Mouse (Mus musculus) midbrain, embryonic 12.5 days (tissue): ENCODE data around the gene Gm49711. TPM values are rescaled to one million over a fixed set of nuclear protein-coding genes. Genes with fewer than 3 reads are reported as not detected.

Source experiments
- ATAC-seq: fragments of 200-750 bp; cut with Nextera tagmentation; 2 replicates; pipeline ENCODE4 v1.8.0; 2017; ENCODE audit warnings: low read depth, moderate TSS enrichment, moderate library complexity; ENCODE audit not compliant: low FRiP score
- H3K27ac ChIP-seq: fragments of 300-500 bp; sonication (generic); replicated peaks from 2 replicates; pipeline ENCODE4 v1.5.1; 2016; ENCODE audit warnings: mild to moderate bottlenecking
- H3K27me3 ChIP-seq: fragments of 300-500 bp; sonication (generic); 2 replicates; pipeline ENCODE4 v1.6.1; 2016; ENCODE audit warnings: mild to moderate bottlenecking
- H3K36me3 ChIP-seq: fragments of 300-500 bp; sonication (generic); 2 replicates; pipeline ENCODE4 v1.6.1; 2016
- H3K4me1 ChIP-seq: fragments of 300-500 bp; sonication (generic); 2 replicates; pipeline ENCODE4 v1.6.1; 2016
- H3K4me2 ChIP-seq: fragments of 300-500 bp; sonication (generic); replicated peaks from 2 replicates; pipeline ENCODE4 v1.6.1; 2016; ENCODE audit warnings: mild to moderate bottlenecking, moderate library complexity
- H3K4me3 ChIP-seq: fragments of 300-500 bp; sonication (generic); 2 replicates; pipeline ENCODE4 v1.5.1; 2016; ENCODE audit warnings: mild to moderate bottlenecking
- H3K9ac ChIP-seq: fragments of 300-500 bp; sonication (generic); replicated peaks from 2 replicates; pipeline ENCODE4 v1.6.1; 2016; ENCODE audit warnings: mild to moderate bottlenecking, moderate library complexity
- H3K9me3 ChIP-seq: fragments of 300-500 bp; sonication (generic); 2 replicates; pipeline ENCODE4 v1.6.1; 2016; ENCODE audit warnings: mild to moderate bottlenecking
- WGBS: fragments of 180-500 bp; shearing (Covaris S2); methylation state at CpG from one replicate; pipeline ENCODE4 v1.1.7; 2016; 5-methylcytosine and 5-hydroxymethylcytosine counted together
- polyA plus RNA-seq: library from polyadenylated mRNA; unstranded; fragments of >200 nt; fragmentation: Nextera tagmentation; extraction: Ambion mirVana; gene quantifications from 2 replicates; pipeline ENCODE4 v1.2.1, GENCODE M21; 2016

The Gm49711 gene
- polyA plus RNA-seq, 1 experiment from 2014 or later, result not detected

DNA sequence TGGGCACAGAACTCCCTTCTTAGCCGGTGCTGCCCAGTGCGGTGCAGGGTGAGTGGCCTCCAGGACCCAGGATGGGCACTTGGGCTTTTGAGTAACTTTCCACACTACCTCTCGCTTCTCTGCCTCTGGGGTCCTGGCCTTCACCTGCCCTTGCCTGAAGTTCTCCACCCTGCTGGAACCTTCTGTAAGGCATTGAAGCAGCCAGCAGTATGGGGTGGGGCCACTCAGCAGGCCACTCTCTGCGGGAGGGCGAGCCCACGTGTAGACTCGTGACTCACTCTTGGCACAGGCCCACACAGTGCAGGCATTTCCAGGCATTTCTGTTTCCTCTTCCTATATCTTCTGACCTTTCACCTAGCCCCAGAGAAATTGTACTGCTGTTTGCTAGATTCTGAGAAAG, 18.7 kb upstream of the Gm49711 start:
- Histone ChIP-seq H3K4me1 (no peaks in the 10 kb centered on the region), H3K9me3 (no peaks in the 10 kb centered on the region), H3K9ac (no peak overlapping the region), H3K27ac (no peak overlapping the region), H3K4me2 (no peak overlapping the region), H3K27me3 (no peaks in the 10 kb centered on the region), H3K36me3 (no peaks in the 10 kb centered on the region), H3K4me3 (no peak overlapping the region)
- ATAC-seq, result no peak
- 87% methylated on average over 7 of the region's 7 CpGs for whole genome bisulfite sequencing

DNA sequence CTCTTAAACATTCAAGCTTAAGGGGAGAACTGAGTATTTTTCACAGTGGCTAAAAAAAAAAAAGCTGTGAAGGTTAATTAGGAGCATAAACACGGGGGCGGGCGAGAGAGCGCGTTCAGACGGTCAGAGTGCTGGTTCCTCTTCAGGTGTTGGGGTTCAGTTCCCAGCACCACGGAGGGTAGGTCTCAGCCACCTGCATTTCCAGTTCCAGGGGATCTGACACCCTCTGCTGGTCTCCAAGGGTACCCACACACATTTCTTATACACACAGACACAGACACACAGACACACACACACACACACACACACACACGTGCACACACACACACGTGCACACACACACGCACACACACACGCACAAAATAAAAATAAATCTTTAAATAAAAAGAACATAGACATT, 18.1 kb upstream of the Gm49711 start:
- Histone ChIP-seq H3K4me3 (no peak overlapping the region), H3K9ac (no peak overlapping the region), H3K27ac (no peak overlapping the region), H3K4me1 (no peaks in the 10 kb centered on the region), H3K4me2 (no peak overlapping the region), H3K27me3 (no peaks in the 10 kb centered on the region), H3K36me3 (no peaks in the 10 kb centered on the region), H3K9me3 (no peaks in the 10 kb centered on the region)
- ATAC-seq, result no peak
- 94% methylated on average over 11 of the region's 11 CpGs for WGBS

DNA sequence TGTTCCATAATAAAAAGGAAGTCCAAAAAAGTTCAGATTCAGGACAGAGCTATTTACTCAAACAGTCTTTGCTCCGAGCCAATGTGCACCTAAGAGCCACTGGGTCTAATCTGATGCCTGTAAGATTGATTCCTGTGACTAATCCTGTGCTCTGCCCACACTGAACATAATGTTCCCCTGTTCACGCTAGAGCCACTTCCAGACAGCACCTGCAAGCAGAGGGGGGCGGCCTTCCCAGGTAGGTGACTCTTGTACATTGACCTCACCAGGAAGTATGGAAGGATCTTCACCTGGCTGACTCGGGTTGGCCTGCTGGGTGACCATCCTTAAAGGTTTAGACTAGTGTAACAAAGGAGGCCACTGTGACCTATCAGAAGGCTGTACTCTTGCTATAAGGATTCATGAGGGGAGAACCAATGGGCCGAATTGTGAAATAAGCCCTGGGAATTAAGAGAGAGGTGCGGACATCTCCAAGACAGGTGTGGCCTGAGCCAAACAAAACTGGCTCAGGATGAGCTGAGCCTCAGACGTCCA, 6.3 kb upstream of the Gm49711 start:
- Histone ChIP-seq H3K9ac (no peak overlapping the region), H3K4me2 (no peak overlapping the region), H3K4me3 (no peak overlapping the region), H3K9me3 (peaks cover 11% of the 10 kb centered on the region), H3K27ac (no peak overlapping the region), H3K27me3 (peaks cover 4% of the 10 kb centered on the region; the same call in 1 of the 2 replicates), H3K36me3 (no peaks in the 10 kb centered on the region), H3K4me1 (peaks cover 3% of the 10 kb centered on the region; the same call in 1 of the 2 replicates)
- WGBS, result 80% methylated on average over 7 of the region's 7 CpGs
- ATAC-seq, result no peak

DNA sequence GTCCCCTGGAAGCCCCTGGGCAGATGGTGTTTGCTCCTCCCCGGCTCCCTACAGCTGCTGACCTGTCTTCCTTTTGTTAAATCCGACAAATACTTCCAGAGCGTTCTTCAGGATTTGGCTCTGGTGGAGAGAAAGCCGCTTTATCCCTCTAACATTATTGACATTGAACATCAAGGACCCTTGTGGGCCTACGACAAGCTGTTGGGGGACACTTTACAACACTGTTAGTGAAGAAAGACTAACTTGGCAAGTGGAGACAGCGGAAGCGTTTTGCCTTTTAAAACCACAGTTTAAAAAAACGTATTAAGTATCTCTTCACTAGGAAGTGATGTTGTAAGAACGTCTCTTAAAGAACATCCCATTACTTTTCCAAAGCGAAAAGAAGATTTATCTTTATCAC, 5.5 kb upstream of the Gm49711 start:
- Histone ChIP-seq H3K27me3 (peaks cover 4% of the 10 kb centered on the region; the same call in 1 of the 2 replicates), H3K9ac (no peak overlapping the region), H3K4me1 (peaks cover 7% of the 10 kb centered on the region; the same call in 1 of the 2 replicates), H3K36me3 (no peaks in the 10 kb centered on the region), H3K9me3 (peaks cover 11% of the 10 kb centered on the region), H3K4me3 (no peak overlapping the region), H3K27ac (no peak overlapping the region), H3K4me2 (no peak overlapping the region)
- 71% methylated on average over 10 of the region's 10 CpGs for WGBS
- no peak for ATAC-seq

DNA sequence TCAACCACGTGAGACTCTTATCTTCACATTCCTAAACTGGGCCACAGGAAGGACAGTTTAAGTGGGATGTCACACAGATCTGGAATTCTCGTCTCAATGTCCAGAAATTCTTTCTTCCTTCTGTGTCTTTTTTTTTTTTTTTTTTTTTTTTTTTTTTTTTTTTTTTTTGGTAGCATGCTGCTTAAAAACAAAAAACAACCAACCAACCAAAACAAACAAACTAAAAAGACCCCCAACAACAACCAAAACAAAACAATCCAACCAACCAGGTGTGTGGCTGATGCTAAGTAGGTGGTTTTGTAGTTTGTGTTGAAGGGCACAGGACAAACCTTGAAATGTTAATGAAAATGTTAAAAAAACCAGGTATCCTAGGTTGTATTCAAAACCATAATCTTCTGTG, 1.4 kb upstream of the Gm49711 start:
- Histone ChIP-seq H3K4me1 (peaks cover 26% of the 10 kb centered on the region), H3K27ac (no peak overlapping the region), H3K9ac (no peak overlapping the region), H3K9me3 (peaks cover 11% of the 10 kb centered on the region), H3K27me3 (peaks cover 4% of the 10 kb centered on the region; the same call in 1 of the 2 replicates), H3K4me3 (no peak overlapping the region), H3K4me2 (no peak overlapping the region), H3K36me3 (peaks cover 9% of the 10 kb centered on the region)
- WGBS, result 62% methylated on average over 2 of the region's 2 CpGs
- ATAC-seq, result no peak

DNA sequence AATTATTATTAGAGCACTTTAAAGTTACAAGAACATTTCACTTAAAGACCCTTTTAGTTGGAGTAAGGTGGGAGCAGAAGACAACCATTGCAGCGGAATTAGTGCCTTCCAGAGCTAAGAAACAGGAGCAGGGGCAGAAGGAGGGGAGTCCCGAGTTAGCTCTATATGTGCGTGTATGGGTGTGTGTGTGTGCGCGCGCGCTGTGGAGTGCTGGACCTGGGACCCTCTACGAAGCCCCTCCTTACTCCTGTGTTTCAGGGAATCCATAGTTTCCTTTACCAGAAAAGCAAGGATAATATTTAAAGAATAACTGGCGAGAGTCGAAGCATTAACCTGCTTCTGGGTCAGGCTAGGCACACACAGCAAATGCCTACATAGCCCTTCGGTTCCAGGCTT, 662 bp upstream of the Gm49711 start:
- Histone ChIP-seq H3K9me3 (peaks cover 11% of the 10 kb centered on the region), H3K9ac (peak overlapping the region; percentile 95), H3K4me2 (peak overlapping the region; percentile 94), H3K27me3 (peaks cover 4% of the 10 kb centered on the region; the same call in 1 of the 2 replicates), H3K4me1 (peaks cover 26% of the 10 kb centered on the region), H3K36me3 (peaks cover 14% of the 10 kb centered on the region), H3K27ac (peak overlapping the region; percentile 77), H3K4me3 (peak overlapping the region; percentile 80)
- ATAC-seq, result peak; percentile 59
- WGBS, result 7% methylated on average over 11 of the region's 11 CpGs

DNA sequence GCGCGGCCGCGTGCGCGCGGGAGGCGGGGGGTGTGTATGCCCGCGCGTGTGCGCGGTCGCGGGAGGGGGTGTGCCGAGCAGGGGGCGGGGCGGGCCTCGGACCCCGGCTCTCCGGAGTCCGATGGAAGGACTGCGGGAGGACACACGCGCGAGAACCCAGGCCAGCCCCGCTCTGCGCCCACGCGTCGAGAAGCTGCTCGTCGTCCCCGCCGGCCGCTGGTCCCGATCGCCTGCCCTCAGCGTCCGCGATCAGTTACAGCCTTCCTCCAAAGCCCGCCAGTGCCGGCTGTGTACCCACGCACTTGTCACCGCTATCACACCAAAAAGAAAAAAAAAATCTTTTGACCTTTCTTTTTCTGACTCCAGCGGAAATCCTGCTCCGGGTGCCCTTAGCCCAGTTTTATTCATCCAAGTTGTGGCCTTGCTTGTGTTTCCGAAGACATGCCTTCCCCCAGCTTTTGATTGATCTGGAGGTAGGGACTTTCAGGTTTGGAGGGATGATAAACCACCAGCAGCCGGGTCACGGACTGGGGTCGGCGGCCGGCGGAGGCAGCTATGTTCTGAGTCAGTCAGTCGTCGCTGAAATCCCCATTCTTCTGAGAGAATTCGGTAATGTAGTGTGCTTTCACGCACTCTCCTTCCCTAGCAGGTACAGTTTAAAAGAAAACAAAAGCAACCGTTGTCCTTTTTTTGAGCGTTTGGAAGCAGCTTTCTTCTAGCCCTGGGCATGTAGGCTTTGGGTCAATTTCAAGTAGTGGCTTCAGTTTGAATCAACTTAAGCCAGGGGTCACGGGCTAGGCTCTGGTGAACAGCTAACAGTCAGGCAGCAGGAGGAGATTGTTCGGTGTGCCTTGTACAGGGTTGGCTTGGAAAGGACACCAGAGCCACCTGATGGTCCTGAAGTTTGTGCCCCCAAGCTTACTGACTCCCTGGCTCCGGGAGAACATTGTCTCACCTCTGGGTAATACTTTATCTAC, 816 bp downstream of the Gm49711 start:
- peaks cover 26% of the 10 kb centered on the region for H3K4me1 ChIP-seq
- H3K27ac ChIP-seq, result peak overlapping the region; percentile 77
- H3K9me3 ChIP-seq, result peaks cover 7% of the 10 kb centered on the region
- H3K9ac ChIP-seq, result peak overlapping the region; percentile 95
- ATAC-seq, result peak; percentile 31; the same call in 1 of the 2 replicates
- WGBS, result 2% methylated on average over 41 of the region's 63 CpGs
- peak overlapping the region; percentile 94 for H3K4me2 ChIP-seq
- peaks cover 4% of the 10 kb centered on the region; the same call in 1 of the 2 replicates for H3K27me3 ChIP-seq
- peak overlapping the region; percentile 80 for H3K4me3 ChIP-seq
- peaks cover 26% of the 10 kb centered on the region for H3K36me3 ChIP-seq

DNA sequence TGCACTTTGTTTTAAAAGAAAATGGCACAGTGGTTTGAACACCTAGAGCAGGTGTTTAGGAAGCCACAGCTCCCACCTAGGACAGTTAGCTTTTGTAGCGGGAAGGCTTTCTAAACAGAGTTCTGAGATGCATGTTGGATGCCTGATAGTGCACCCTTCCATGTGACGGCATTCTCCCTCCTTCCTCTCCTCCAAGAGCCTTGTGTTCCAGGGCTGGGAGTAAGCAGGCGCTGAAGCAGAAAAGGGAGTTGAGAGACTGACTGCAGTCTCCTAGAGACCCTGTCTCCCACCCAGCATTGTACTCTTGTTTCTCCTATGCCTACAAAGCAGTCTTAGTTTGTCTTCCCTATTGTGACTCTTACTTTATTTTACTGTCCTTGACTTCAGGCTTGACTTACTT, 2.1 kb downstream of the Gm49711 start:
- peaks cover 26% of the 10 kb centered on the region for H3K4me1 ChIP-seq
- no peak overlapping the region for H3K9ac ChIP-seq
- H3K27me3 ChIP-seq, result peaks cover 4% of the 10 kb centered on the region; the same call in 1 of the 2 replicates
- 74% methylated on average over 3 of the region's 3 CpGs for WGBS
- no peak overlapping the region for H3K4me3 ChIP-seq
- H3K27ac ChIP-seq, result no peak overlapping the region
- H3K9me3 ChIP-seq, result no peaks in the 10 kb centered on the region
- peak overlapping the region; percentile 94 for H3K4me2 ChIP-seq
- peaks cover 26% of the 10 kb centered on the region for H3K36me3 ChIP-seq
- no peak for ATAC-seq

DNA sequence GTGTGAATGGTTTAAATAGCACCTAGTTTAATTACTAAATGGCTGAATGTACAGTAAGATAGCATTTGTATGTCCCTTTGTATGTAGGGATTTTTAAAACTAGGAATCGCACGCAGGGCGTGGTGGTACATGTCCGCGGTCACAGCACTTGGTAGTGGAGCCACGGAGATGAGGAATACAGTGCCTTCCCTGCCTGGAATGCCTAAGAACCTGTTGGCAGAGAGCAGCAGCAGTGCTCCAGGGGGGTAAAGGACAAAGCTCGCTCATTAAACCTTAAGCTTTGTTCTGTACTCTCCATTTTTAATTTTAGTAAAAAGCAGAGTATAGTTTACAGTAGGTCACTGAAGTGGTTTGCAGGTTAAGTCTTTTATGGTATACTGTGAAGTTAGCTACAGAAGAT, 3.5 kb downstream of the Gm49711 start:
- H3K4me1 ChIP-seq, result peaks cover 26% of the 10 kb centered on the region
- ATAC-seq, result no peak
- no peak overlapping the region for H3K27ac ChIP-seq
- H3K9ac ChIP-seq, result no peak overlapping the region
- 98% methylated on average over 7 of the region's 7 CpGs for WGBS
- peaks cover 26% of the 10 kb centered on the region for H3K36me3 ChIP-seq
- H3K27me3 ChIP-seq, result peaks cover under 1% of the 10 kb centered on the region; the same call in 1 of the 2 replicates
- no peaks in the 10 kb centered on the region for H3K9me3 ChIP-seq
- H3K4me2 ChIP-seq, result no peak overlapping the region
- no peak overlapping the region for H3K4me3 ChIP-seq

DNA sequence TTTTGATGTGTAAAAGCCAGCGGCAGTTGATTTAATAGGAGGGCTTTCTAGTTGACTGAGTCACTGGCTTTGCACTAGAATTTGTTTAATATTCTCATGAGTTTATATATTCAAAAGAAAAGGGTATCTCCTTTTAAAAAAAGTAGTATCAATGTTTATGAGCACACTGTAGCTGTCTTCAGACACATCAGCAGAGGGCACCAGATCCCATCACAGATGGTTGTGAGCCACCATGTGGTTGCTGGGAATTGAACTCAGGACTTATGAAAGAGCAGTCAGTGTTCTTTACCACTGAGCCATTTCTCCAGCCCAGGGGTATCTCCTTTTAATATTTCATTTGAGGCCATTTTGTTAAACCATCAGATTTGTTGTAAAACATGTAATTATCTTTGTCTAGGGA, 4.7 kb downstream of the Gm49711 start:
- no peak overlapping the region for H3K27ac ChIP-seq
- 100% methylated on average over 1 of the region's 1 CpGs for WGBS
- peaks cover 34% of the 10 kb centered on the region for H3K36me3 ChIP-seq
- H3K27me3 ChIP-seq, result no peaks in the 10 kb centered on the region
- ATAC-seq, result no peak
- H3K4me2 ChIP-seq, result no peak overlapping the region
- no peak overlapping the region for H3K9ac ChIP-seq
- peaks cover 20% of the 10 kb centered on the region for H3K4me1 ChIP-seq
- H3K4me3 ChIP-seq, result no peak overlapping the region
- H3K9me3 ChIP-seq, result no peaks in the 10 kb centered on the region

DNA sequence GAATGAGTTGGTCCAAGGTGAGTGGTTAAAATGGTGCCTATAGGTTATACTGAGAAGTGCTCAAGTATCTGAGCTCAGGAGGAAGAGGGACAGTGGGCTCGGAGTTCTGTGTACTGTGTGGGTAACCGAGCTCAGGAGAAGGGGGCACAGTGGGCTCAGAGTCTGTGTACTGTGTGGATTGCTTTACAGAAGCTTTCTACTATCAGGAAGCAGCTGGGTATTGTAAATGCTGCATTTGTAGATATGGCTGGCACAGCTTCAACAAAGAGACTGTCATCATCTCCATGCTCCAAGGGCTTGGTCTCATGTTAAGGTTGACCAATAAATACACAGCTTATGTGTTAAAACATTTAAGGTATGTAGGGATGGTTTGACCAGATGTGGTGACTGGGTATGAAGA, 6.7 kb downstream of the Gm49711 start:
- no peaks in the 10 kb centered on the region for H3K9me3 ChIP-seq
- H3K4me3 ChIP-seq, result no peak overlapping the region
- 91% methylated on average over 2 of the region's 2 CpGs for WGBS
- H3K27ac ChIP-seq, result no peak overlapping the region
- H3K4me2 ChIP-seq, result no peak overlapping the region
- peaks cover 50% of the 10 kb centered on the region for H3K36me3 ChIP-seq
- H3K27me3 ChIP-seq, result no peaks in the 10 kb centered on the region
- peaks cover 8% of the 10 kb centered on the region; the same call in 1 of the 2 replicates for H3K4me1 ChIP-seq
- no peak for ATAC-seq
- no peak overlapping the region for H3K9ac ChIP-seq

DNA sequence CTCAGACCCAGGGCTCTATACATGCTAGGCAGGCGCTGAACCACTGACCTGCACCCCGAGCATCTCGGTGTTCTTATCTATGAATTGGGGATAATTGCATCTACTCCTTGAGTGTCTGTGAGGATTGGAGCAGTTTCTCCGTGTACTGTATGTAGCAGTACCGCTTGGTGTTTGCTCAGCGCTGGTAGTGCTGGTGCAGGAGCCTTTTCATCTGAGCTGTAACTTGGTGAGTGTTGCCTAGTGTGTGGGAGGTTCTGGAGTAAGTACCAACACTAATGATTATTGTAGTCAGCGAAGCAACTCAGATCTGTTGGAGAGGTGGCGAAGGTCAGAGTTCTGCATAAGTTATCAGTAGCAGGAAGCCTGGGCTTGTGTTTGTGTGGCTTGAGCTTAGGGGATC, 12.2 kb downstream of the Gm49711 start:
- Histone ChIP-seq H3K27me3 (no peaks in the 10 kb centered on the region), H3K4me3 (no peak overlapping the region), H3K36me3 (peaks cover 39% of the 10 kb centered on the region), H3K9ac (no peak overlapping the region), H3K9me3 (no peaks in the 10 kb centered on the region), H3K27ac (no peak overlapping the region), H3K4me2 (no peak overlapping the region), H3K4me1 (no peaks in the 10 kb centered on the region)
- ATAC-seq, result no peak
- 92% methylated on average over 8 of the region's 8 CpGs for WGBS
